Mouse (Mus musculus) urinary bladder, postnatal 10 days (tissue): ENCODE measurements around the gene Des.

ENCODE experiments used
- DNase-seq: peaks from one replicate; pipeline ENCODE4 v3.0.0; 2022; ENCODE audit warnings: low spot score

Des gene

GRCm38 (mm10) chr1:75360112-75361031, at the start of gene Des:
Gene Des (plus strand): TSS chr1:75360329.
- DNase-seq, result peak; percentile 64

GRCm38 (mm10) chr1:75311694-75312093, 48.4 kb upstream of the Des start:
- no peak for DNase-seq

- no peak for DNase-seq
These were observed 45.1 kb upstream of the Des start for GRCm38 (mm10) chr1:75315011-75315410.

- DNase-seq, result no peak
These were observed 44.4 kb upstream of the Des start for GRCm38 (mm10) chr1:75315456-75316365.

- peak; percentile 59 for DNase-seq
These were observed 43.3 kb upstream of the Des start for GRCm38 (mm10) chr1:75316861-75317240.

- peak; percentile 100 for DNase-seq
These were observed 42.6 kb upstream of the Des start, which contains the start of gene Dnpep for GRCm38 (mm10) chr1:75317241-75318201. Gene Dnpep (minus strand): TSS chr1:75317990.

GRCm38 (mm10) chr1:75318301-75318700, 41.8 kb upstream of the Des start:
- no peak for DNase-seq

- no peak for DNase-seq
These were observed 41.4 kb upstream of the Des start for GRCm38 (mm10) chr1:75318736-75319135.

- DNase-seq, result no peak
These were observed 41.0 kb upstream of the Des start for GRCm38 (mm10) chr1:75319166-75319565.

- no peak for DNase-seq
These were observed 32.7 kb upstream of the Des start for GRCm38 (mm10) chr1:75327461-75327860.

- DNase-seq, result no peak
These were observed 28.9 kb upstream of the Des start for GRCm38 (mm10) chr1:75331271-75331670.

- no peak for DNase-seq
These were observed 23.7 kb upstream of the Des start for GRCm38 (mm10) chr1:75336461-75336860.

- no peak for DNase-seq
These were observed 23.0 kb upstream of the Des start for GRCm38 (mm10) chr1:75337097-75337496.

- DNase-seq, result no peak
These were observed 21.9 kb upstream of the Des start for GRCm38 (mm10) chr1:75338091-75338694.

GRCm38 (mm10) chr1:75339337-75339736, 20.8 kb upstream of the Des start:
- no peak for DNase-seq

- DNase-seq, result no peak
These were observed 19.6 kb upstream of the Des start for GRCm38 (mm10) chr1:75340519-75340918.

- DNase-seq, result no peak
These were observed 17.2 kb upstream of the Des start for GRCm38 (mm10) chr1:75342874-75343416.

GRCm38 (mm10) chr1:75344291-75345035, 15.7 kb upstream of the Des start:
- no peak for DNase-seq

GRCm38 (mm10) chr1:75345036-75345935, 14.8 kb upstream of the Des start:
- DNase-seq, result no peak
